Mouse (Mus musculus) embryo, embryonic 9.5 days (tissue): Measurements from ENCODE around the gene Slc25a45.

Experiments
- DNase-seq: peaks from one replicate; pipeline ENCODE4 v3.0.0-alpha.2; 2017; ENCODE audit errors: extremely low spot score

The Slc25a45 gene

DNA sequence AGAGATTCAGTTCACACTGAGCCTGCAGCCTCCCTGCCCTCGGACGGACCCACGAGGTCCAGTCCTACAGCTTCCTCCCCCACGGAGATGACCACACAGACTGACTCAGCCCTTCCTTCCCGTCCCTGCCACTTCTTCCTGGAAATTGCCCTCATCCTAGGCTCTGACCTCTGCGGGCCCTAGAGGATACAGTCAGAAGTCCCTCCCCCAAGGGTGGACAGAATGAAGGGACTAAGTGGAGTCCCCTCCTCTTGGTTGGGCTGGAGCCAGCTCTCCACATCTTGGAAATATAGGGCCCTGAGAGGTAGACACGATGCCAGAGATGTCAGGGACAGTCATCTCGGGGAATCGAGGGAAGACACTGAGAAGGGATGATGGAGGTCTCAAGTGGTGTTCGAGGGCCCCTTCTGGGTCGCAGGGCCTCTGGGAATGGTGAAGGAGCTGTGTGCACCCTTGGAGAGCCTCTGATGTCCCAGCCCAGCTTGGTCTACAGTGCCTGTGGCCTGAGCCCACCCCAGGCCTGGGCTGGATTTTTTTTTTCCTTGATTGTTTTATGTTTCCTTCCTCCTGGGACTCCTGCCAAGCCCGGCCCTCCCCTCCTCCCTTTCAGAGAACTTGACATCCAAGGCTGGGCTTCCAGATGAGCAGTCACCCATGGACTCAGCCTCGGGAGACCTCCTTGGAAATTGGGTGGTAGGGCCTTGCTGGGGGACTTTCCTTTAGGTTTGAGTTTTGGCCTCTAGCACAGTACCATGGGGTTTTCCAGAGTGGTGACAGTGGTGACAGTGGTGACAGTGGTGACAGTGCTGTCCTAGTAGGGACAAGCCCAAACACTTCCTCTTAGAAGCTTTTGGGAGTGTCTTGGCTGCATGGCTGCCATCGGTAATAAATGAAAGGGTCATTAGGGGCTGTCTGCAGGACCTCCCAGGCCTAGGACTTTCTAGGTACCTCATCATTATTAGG lies 52.3 kb downstream of the Slc25a45 start:
- DNase-seq: no peak

DNA sequence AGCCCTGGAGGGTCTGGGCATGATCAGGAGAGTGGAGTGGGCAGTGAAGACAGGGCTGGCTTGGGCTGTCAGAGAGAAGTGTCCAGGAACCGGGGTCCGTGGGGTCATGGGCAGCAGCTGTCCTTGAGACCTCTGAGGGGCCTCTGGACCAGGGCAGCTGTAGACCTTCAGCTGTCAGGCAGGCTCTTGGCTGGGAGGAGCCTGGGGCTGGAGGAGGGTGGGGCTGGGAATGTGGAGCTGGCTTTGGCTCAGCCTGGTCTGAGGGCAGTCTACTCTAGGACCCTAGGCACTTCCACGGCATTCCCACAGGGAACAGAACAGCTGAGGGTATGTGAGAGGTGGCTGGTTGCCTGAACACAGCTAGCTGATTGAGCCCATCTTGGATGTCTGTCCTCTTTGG lies 57.7 kb downstream of the Slc25a45 start:
- no peak for DNase-seq
